Mouse (Mus musculus) MEL-GATA-1-ER (cell line): ENCODE data around the gene Lrguk.
A peak's percentile ranks its signal among the peaks of the same experiment; 100 is the strongest.

Experiments
- DNase-seq: peaks from one replicate; pipeline ENCODE4 v3.0.0-alpha.2; 2012; ENCODE audit warnings: low read depth; ENCODE audit errors: extremely low read depth

Lrguk gene

GRCm38 (mm10) chr6:34028933-34029745 lies at the start of gene Lrguk:
TSS of gene Lrguk (plus strand) at chr6:34029448.
- DNase-seq = peak; percentile 76

GRCm38 (mm10) chr6:33982709-33983108 lies 46.5 kb upstream of the Lrguk start:
- no peak for DNase-seq

- no peak for DNase-seq
Observed at GRCm38 (mm10) chr6:33987132-33987531, 42.1 kb upstream of the Lrguk start.

- no peak for DNase-seq
Observed at GRCm38 (mm10) chr6:33992213-33993034, 36.8 kb upstream of the Lrguk start.

GRCm38 (mm10) chr6:33993842-33994241 lies 35.4 kb upstream of the Lrguk start:
- DNase-seq = no peak

GRCm38 (mm10) chr6:33998590-33998989 lies 30.7 kb upstream of the Lrguk start:
- no peak for DNase-seq

- DNase-seq = no peak
Observed at GRCm38 (mm10) chr6:33999530-33999929, 29.7 kb upstream of the Lrguk start.

GRCm38 (mm10) chr6:34000644-34001043 lies 28.6 kb upstream of the Lrguk start:
- DNase-seq = no peak

- DNase-seq = no peak
Observed at GRCm38 (mm10) chr6:34003033-34003432, 26.2 kb upstream of the Lrguk start.

GRCm38 (mm10) chr6:34013469-34013868 lies 15.8 kb upstream of the Lrguk start:
- DNase-seq = no peak

GRCm38 (mm10) chr6:34029746-34030027 lies 439 bp downstream of the Lrguk start:
- DNase-seq = no peak

GRCm38 (mm10) chr6:34034096-34034495 lies 4.8 kb downstream of the Lrguk start:
- peak; percentile 19 for DNase-seq

GRCm38 (mm10) chr6:34034577-34035461 lies 5.6 kb downstream of the Lrguk start:
- DNase-seq = peak; percentile 51

- DNase-seq = peak; percentile 39
Observed at GRCm38 (mm10) chr6:34040624-34041235, 11.5 kb downstream of the Lrguk start.

GRCm38 (mm10) chr6:34041589-34042280 lies 12.5 kb downstream of the Lrguk start:
- DNase-seq = no peak

GRCm38 (mm10) chr6:34044228-34044811 lies 15.1 kb downstream of the Lrguk start:
- no peak for DNase-seq

GRCm38 (mm10) chr6:34044846-34045540 lies 15.7 kb downstream of the Lrguk start:
- no peak for DNase-seq

- DNase-seq = no peak
Observed at GRCm38 (mm10) chr6:34046551-34047186, 17.4 kb downstream of the Lrguk start.

GRCm38 (mm10) chr6:34049433-34049832 lies 20.2 kb downstream of the Lrguk start:
- no peak for DNase-seq
